Mouse (Mus musculus): ENCODE data around the gene Cabp1. TPM values are rescaled to one million over a fixed set of nuclear protein-coding genes. Genes with fewer than 3 reads are reported as not detected.
"Not testable (repeated sequence)": the region's sequence is repeated elsewhere in the genome, so short reads cannot be mapped to it uniquely, and the experiment has no call there.

Cabp1 gene
- polyA plus RNA-seq, 2 experiments from 2014 or later: not detected

DNA sequence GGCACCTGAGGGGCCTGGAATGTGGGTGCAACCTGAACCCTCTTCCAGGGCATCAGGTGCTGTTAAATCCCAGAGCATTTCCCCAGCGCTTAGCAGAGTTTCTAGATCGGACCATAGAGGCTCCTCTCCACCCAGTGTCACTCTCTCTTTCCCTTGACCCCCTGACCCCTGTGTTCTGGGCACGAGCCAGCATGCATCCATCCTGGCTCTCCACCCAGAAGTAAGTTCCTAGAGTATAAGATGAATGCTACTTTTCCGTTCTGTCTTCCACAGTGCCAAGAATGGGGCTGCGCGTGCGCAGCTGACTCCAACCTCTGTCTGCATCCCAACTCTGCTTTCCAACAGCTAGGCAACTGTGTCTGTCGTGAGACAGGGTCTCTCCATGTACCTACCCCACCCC, 24.0 kb downstream of the Cabp1 start:
- ATAC-seq: no peak

DNA sequence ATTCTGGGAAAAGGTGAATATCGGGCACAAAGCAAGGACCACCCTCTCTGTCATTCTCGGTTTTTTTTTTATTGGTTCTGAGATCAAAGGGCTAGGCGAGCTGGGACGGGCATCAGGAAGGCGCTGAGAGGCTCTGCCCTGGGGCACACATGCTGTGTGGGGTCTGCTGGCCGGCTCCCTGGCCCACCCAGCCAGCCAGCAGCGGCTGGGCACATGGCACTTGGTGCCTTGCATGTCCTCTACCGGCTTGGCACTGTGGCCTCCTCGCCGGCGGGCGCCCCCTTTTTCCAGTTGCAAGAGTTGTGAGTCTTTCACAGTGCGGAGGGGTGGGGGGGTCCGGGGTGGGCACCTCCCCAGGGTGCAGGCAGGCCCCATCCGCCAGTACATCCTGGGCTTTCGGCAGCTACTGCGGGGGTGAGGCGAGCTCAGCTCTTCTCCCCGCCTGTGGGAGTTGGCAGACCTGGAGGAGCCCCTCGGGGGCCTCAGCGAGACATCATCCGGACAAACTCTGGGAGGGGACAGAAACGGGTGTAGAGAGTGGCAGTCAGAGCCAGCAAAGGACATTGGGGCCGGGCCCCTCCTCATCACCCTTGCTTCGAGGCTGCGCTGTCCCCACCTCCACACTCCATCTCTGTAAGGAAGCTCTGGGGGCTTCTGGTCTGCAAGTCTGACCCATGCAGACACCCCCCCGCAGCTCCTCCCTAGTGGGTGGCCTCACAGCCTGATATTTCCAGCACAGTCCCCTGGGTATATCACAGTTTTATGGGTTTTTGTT, 25.4 kb downstream of the Cabp1 start:
- ATAC-seq: no peak

DNA sequence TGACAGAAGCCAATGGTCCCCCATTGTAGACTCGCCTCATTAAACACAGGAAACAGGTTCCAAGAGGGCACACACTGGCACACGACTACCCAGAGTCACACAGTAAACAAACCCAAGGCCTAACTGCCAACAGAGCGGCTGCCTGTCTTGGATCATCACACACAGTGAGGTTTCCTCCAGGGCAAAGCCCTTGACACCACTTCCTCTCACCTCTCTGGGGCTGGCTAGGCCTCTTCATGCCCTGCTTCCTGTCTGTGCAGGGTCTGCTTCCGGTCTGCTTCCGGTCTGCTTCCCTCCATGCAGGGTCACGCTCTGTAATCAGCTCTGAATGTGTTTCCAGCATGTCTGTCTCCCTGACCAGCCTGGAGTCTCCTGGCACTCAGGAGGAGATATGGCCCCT, 26.8 kb downstream of the Cabp1 start:
- peak; percentile 100 for ATAC-seq

DNA sequence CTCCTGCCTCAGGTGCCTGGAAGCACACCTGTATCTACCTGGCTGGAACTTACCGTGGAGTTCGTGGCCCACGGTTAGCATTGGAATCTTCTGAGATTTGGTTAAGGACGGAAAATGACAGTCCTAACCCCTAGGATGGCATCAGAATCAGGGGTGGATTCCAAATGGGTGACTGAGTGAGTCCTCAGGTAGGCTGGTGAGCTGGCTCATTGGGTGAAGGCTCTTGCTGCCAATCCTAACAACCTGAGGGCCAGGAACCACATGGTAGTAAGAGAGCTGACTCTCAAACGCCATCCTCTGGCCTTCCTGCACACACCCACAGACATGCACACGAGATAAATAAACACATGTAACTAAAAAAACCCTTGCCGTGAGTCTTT, 27.4 kb downstream of the Cabp1 start:
- no peak for ATAC-seq

DNA sequence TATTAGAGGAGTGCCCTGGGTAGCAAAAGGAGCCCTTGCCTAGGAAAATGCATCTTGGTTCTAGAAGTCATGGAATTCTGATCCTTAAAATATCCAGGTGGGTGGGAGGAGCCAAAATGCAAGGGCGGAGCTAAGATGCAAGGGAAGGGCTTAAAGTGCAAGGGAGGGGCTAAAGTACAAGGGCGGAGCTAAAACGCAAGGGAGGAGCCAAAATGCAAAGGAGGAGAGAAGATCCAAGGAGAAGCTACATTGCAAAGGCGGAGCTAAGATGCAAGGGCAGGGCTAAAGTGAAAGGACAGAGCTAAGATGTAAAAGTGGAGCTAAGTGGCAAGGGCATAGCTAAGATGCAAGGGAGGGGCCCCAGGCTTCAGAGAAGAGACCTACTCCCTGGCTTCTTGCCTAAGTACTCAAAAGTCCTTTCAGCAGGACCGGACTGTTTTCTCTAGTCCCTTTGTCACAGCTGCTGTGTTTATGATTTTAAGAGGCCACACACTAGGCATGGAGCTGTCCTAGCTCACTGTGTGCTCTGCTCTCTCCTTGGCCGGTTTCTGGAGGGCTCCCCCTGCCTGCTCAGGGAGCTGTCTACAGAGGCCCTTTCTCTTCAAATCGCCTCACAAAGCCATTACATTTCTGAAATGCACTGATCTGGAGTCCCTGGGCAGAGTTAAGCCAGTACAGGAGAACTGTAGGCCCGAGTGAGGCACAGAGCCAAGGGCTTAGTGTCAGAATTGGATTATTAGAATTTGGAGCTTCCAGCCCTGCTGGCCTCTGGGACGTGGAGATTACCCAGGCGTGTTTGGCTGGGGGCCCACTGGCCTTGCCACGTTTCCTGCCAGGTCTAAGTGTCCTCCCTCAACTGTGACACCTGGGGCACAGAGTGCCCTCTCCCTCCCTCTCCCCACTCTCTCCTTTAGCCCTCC, 28.0 kb downstream of the Cabp1 start:
- no peak for ATAC-seq

DNA sequence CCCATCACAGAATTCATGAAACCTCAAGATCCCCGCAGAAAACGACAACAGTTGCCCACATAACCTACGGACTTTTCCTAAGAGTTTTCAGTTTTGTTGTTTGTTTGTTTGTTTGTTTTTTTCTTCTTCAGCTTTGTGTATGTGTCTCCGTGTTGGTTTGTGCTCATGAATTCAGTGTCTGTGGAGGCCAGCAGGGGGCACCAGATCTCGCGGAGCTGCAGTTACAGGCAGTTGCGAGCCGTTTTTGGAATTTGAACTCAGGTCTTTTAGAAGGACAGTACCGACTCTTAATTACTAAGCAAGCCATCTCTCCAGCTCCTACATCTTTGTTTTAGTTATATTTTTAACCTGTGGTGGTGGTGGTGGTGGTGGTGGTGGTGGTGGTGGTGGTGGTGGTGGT, 28.8 kb downstream of the Cabp1 start:
- no peak for ATAC-seq

DNA sequence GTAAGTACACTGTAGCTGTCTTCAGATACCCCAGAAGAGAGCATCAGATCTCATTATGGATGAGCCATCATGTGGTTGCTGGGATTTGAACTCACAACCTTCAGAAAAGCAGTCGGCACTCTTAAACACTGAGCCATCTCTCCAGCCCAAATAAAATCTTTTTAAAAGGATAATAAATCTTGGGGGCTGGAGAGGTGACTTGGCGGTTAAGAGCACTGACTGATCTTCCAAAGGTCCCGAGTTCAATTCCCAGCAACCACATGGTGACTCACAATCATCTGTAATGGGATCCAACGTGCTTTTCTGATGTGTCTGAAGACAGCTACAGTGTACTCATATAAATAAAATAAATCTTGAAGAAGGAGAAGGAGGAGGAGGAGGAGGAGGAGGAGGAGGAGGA, 29.7 kb downstream of the Cabp1 start:
- not testable (repeated sequence) for ATAC-seq

DNA sequence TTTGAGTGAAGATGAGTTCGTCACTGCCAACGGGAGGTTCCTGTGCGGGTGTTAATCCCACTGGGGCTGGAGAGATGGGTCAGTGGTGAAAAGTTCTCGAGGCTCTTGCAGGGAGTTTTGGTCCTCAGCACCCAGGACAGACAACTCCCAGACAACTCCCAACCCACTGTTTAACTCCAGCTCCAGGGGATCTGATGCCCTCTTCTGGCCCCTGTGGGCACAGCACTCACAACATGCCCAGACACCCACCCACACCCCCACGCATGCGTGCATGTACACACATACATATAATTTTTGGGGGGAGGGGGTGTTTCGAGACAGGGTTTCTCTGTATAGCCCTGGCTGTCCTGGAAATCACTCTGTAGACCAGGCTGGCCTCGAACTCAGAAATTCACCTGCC, 30.6 kb downstream of the Cabp1 start:
- ATAC-seq: no peak

DNA sequence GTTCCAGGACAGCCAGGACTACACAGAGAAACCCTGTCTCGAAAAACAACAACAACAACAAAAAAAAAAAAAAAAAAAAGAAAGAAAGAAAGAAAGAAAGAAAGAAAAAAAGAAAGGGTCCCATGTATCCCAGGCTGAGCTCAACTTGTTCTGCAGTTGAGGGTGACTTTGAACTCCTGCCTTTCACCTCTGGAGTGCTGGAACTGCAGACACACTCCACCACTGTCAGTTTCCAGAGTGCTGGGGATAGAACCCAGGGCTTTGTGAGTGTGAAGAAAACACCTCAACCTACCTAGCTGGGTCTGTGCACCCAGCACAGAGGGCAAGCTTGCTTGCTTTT, 32.3 kb downstream of the Cabp1 start:
- not testable (repeated sequence) for ATAC-seq

DNA sequence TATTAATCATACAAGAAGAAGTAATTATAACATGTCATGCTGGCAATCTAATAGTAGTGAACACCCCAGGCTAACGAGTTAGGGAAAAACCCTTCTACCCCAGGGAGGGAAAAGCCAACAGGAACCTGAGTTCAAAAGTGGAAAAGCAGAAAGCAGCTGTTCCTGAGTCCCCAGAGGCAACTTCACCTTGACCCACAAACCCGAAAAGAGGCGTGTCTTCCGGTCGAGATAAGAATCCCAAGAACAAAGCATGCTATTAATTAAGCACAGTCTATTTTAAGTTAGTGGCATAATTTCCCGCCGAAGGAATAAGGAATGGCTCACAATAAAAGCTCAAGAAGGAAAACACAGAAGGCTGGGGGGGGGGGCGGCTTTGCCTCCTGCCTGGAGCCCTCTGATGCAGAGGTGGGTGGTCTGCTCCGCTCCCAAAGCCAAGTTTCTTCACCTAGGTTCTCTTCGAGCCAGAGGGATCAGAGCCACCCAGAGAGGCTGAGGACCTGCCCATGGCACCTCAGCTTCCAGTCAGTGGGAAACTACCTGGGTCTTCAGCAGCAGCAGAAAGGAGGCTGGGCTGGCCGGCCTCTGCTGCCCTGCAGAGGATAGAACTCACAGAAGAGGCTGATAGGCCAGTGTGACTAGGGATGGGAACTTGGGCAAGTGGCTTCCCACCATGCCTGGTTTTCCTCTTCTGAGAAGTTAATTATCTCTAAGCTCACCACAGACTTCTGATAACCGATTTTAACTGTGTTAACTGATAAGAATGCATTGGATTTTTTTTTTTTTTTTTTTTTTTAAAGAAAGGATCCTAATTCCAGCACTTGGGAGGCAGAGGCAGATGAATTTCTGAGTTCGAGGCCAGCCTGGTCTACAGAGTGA, 32.9 kb downstream of the Cabp1 start:
- no peak for ATAC-seq

DNA sequence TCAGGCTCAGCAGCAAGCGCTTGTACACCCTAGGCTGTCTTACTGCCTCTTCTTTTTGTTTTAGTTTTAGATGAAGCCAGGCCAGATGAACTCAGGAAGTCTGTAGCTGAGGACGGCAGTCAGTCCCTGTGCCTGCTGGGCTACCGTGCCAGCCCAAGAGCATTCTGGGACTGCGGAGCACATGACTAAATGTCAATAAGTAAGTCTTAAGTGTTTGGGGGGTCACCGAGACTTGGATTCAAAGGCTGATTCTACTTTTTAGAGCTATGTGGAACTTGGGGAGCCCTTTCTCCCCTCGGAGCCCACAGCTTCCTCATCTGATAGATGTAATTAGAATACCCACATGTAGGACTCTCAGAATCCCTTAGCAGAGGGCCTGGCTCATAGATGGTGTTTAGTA, 33.5 kb downstream of the Cabp1 start:
- no peak for ATAC-seq

DNA sequence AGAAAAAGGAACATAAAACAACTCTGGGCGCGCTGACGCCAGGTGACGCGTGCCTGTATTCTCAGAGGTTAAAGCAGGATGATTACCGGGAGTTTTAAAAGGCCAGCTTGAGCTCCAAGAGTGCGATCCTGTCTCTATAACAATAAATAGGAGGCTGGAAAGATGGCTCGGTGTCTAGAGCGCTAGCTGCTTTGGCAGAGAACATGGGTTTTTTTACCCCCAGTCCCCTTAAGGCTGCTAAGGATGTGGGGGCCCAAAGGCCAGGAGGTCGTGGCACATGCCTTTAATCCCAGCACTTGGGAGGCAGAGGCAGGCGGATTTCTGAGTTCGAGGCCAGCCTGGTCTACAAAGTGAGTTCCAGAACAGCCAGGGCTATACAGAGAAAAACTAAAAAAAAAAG, 35.0 kb downstream of the Cabp1 start:
- no peak for ATAC-seq

DNA sequence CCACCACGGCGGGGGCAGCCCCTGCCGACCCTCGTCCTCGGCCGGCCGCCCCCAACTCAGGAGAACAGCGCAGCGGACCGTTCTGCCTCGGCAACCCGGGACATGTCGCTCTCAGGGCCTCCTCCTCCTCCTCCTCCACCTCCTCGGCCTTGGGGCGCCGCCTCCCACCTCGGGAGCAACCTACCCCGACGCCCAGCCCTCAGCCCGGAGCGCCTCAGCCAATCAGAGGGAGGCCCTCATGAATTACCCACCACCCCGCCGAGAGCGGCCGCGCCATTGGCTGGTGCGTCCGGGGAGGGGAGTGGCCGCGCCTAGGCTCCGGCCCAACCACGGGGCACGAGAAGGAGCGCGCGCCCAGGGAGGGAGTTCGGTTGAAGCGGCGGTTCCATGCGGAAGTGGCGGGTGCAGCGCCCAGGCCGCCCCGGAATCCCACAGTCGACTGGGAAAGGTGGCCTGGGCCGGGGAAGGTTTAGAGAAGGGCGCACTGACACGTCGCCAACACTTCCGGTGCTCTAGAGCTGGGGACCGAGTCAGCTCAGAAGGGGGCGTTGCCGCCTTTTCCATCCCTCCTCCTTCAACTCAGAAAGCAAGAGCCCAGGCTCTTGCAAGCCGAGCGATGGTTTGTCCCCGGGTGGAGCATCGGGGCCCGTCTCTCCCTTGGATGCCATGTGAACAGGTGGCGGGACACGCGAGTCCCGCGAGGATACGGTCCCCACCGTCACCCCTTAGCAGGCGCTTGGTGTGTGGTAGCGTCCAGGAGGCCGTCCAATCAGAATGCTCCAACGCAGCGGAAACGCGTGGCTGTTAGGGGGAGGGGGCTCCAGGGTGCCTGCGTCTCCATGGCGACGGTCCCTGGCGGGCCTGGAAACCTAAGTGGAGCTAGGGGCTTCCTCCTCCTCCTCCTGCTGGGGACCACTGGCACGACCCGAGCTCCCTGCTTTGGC, 35.9 kb downstream of the Cabp1 start, which contains the start of gene Mlec:
Mlec (minus strand) TSS at position 140 of the 944 bp plus-strand sequence.
- ATAC-seq: peak; percentile 91

DNA sequence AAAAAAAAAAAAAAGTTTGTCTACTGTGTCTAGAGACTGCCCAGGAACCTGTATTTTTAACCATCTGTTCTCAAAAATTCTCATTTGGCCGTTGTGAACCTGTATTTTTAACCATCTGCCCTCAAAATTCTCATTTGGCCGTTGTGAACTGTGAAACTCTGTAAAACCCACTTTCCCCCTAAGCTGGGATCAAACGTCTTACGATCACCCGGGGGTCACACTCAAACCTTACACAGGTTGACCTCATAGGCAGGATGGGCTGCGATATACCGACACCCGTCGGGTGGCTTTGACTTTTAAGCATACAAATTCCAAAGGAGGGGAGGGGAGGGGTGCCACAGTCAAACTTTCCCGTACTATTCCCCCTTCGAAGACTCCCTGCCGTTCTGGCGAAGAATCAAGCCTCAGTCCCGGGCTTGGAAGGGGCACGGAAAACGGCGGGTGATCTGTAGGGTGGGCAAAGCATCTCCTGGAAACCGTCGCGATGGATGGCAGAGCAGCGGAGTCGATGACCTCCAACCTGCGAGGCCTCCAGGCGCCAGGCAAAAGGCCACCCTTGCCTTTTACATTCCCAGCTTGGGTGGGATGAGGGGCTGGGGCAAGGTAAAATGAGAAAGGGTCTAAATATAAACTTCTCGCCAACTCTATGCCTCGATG, 37.1 kb downstream of the Cabp1 start:
- no peak for ATAC-seq

DNA sequence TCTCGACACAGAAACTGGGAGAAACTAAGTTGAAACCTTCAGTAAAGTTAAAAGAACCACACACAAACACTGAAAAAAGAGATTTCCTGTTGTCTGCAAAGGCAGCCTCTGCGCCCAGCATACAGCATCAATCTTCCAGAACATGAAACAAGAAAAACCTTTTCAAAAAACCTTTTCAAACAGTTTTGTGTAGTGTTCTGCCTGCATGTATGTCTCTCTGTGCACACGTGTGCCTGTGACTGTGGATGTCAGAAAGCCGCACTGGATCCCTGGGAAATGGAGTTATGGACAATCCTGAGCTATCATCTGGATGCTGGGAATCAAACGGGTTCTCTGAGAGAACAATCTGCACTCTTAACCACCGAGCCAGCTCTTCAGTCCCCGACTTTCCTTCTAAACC, 37.8 kb downstream of the Cabp1 start:
- ATAC-seq: no peak

DNA sequence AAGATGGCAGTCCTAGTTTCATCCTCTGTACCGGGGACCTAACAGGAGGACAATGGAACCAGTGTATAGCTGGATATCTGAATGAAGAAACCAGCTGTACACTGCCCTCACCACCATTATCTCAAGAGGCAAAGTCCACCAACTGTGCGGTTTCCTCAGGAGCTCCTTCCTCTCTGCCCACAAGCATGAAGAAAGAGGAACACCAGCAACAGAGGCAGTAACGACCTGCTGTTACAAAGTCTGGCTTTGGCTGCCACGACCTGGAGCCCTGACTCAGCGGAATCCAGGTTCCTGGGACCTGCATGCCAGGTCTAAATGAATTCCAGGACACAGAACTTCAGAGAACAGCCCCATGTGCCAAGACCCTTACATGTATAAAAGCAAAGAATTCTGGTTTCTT, 38.4 kb downstream of the Cabp1 start:
- ATAC-seq: no peak

DNA sequence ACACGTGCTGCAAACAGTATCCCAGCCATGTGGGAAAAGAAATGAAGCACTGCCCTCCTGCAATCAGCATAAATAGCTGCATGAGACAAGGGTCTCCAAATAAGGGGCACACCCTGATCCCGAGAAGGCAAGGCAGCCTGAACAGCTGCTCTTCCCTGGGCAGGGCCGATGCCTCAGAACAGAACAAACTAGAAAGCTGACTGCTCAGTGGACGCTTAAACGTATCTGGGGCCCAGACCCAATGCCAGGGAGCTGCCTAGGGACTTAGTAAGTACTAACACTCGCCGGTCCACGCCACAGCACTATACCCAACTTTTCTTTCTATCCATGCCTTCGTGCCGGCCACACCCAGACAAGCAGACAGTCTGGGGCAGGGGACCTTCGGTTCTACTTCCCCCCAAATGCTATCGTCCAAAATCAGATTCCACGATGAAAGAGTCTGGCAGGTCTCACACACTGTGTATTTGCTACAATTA, 39.0 kb downstream of the Cabp1 start:
- ATAC-seq: no peak

DNA sequence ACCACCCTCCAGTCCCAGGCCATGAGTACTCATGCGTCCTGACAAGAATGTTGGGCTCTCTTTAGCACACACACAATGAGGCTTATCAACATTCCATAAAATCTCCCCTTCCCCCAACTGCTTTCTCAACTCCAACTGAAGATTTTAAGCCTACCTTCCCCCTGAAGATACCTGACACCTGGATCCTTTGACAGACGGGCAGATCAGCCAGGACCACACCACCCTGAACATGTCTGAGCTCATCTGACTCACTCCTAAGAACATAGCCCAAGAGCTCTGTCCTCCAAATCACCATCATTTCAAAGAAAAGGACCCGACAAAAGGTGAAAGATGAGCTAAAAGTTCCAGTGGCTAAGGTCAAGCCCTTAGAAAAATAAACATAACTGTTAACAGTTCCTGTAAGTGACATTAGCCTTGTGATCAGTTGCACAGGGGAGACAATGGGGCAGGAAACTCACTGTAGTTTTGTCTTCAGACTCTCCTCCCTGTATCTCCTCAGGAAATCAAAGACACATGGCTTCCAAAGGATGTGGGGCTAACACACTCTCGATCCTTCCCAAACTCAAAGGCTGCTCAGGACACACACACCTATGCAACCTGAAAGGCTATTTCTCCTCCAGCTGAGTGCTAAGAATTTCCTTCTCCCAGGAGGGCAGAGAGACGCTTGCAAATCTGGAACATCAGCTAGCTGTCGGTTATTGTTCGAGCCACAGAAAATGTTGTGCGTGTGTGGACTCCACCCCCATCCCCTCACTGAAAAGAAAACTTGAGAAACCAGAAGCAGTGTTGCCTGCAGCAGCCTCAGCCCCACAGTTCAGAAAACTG, 41.8 kb downstream of the Cabp1 start:
- ATAC-seq: no peak

DNA sequence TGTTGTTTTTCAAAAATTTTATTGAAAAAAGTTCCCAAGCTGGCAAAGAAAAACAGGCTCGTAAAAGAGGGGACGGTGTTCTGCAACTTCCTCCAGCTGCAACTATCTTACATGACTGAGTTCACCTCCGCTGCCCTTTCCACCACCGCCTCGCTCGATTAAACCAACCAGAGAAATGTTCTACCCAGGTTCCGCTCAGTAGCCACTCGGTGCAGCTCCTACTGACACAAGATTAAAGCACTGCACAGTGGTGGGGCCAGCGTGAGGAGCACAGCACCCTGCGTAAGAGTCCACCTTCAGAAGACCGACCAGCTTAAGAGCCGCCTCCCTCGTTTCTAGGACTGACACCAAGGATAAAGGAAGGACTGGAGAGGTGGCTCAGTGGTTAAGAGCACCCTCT, 42.7 kb downstream of the Cabp1 start:
- peak; percentile 30 for ATAC-seq

DNA sequence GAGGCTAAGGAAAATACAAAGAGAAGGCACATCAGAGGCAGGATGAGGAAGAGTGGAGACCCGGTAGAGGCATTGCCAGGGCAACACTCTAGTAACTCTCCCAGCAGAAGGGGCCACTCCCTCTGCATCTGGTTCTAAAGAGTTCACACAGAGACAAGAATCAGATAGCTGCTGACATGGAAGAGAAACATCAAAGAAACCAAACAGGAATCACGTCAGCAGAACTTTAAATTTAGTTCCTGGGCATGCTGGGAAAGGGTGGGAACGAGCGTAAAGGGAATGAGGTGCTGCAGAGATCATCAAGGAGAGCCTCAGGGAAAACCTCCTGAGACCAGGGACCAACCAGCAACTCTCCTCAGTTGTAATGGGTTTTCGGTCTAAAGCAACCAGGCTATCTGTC, 43.2 kb downstream of the Cabp1 start:
- peak; percentile 49 for ATAC-seq
